Mouse (Mus musculus) embryonic fibroblast, embryonic 13.5 days (primary cell): ENCODE data around the gene Smtnl2.

Experiments
- CTCF ChIP-seq: IDR thresholded peaks from 2 replicates; pipeline ENCODE4 v1.5.1; 2011; ENCODE audit warnings: mild to moderate bottlenecking, control low read depth, low read length, moderate library complexity, borderline replicate concordance; ENCODE audit not compliant: insufficient read depth
- POLR2A ChIP-seq: IDR thresholded peaks from 2 replicates; pipeline ENCODE4 v1.6.1; 2011; ENCODE audit warnings: low read depth, mild to moderate bottlenecking, control low read depth, low read length, moderate library complexity

DNA sequence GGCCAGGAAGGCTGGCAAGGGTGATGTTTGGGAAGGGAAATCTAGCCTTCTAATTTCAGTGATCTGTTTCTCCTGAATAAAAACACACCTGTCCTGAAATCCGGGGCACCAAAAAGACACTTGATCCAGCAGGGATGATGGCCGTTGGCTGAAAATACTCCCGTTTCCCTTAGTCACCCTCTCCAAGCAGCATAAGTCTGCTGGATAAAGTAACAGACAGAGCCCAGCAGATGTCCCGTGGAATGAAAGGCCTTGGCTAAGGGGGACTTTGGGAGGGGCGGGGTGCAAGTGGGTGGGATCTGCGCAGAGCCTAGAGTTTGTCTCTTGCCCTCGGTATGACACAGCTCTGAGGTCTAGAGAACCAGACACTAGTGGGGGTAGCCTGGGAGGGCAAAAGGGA is 33.3 kb downstream of the Smtnl2 start:
- TF ChIP-seq POLR2A (no peak), CTCF (no peak)
